Mouse (Mus musculus) frontal cortex, postnatal 36 days (tissue): ENCODE measurements at regions not wholly inside any gene's neighbourhood (a gene's known extent, or its start where the extent isn't known, plus 50 kb on each side); places are given as distances from the start of the nearest gene placed in this dataset.

ENCODE experiments used
- DNase-seq, 2 experiments: peaks; one replicate each; pipeline ENCODE4 v3.0.0; 2022; ENCODE audit warnings: low spot score in 2 of 2

GRCm38 (mm10) chr13:37528876-37529275 lies 183.9 kb downstream of the Ly86 start:
- no peak for DNase-seq

GRCm38 (mm10) chr13:37531512-37532183 lies 186.6 kb downstream of the Ly86 start:
- no peak for DNase-seq

- no peak for DNase-seq
Measured at GRCm38 (mm10) chr13:37532596-37533170, 187.7 kb downstream of the Ly86 start.

GRCm38 (mm10) chr13:37533851-37534250 lies 188.8 kb downstream of the Ly86 start:
- no peak for DNase-seq

GRCm38 (mm10) chr13:37537330-37537729 lies 192.3 kb downstream of the Ly86 start:
- no peak for DNase-seq

- DNase-seq = no peak
Measured at GRCm38 (mm10) chr13:37537793-37538192, 192.8 kb downstream of the Ly86 start.

- DNase-seq = no peak
Measured at GRCm38 (mm10) chr13:37540980-37541531, 196.0 kb downstream of the Ly86 start.

- DNase-seq = peak; percentile 26
Measured at GRCm38 (mm10) chr13:37541674-37542073, 196.7 kb downstream of the Ly86 start.

- DNase-seq = no peak
Measured at GRCm38 (mm10) chr13:37542744-37543196, 197.8 kb downstream of the Ly86 start.

GRCm38 (mm10) chr13:37543788-37544187 lies 198.8 kb downstream of the Ly86 start:
- DNase-seq = no peak

- no peak for DNase-seq
Measured at GRCm38 (mm10) chr13:37544696-37545095, 199.7 kb downstream of the Ly86 start.

- no peak for DNase-seq
Measured at GRCm38 (mm10) chr13:37546556-37546955, 201.5 kb downstream of the Ly86 start.

GRCm38 (mm10) chr13:37550584-37550983 lies 205.6 kb downstream of the Ly86 start:
- no peak for DNase-seq

- no peak for DNase-seq
Measured at GRCm38 (mm10) chr13:37553392-37553791, 208.4 kb downstream of the Ly86 start.

- DNase-seq = no peak
Measured at GRCm38 (mm10) chr13:37557183-37557582, 212.2 kb downstream of the Ly86 start.

- DNase-seq = no peak
Measured at GRCm38 (mm10) chr13:37557766-37558165, 212.8 kb downstream of the Ly86 start.

- DNase-seq = no peak
Measured at GRCm38 (mm10) chr13:37559056-37559455, 214.0 kb downstream of the Ly86 start.

GRCm38 (mm10) chr13:37559706-37560313 lies 214.8 kb downstream of the Ly86 start:
- DNase-seq = no peak

GRCm38 (mm10) chr13:37560387-37560786 lies 215.4 kb downstream of the Ly86 start:
- no peak for DNase-seq

GRCm38 (mm10) chr13:37560800-37561199 lies 215.8 kb downstream of the Ly86 start:
- DNase-seq = no peak

- DNase-seq = no peak
Measured at GRCm38 (mm10) chr13:37561437-37561836, 216.4 kb downstream of the Ly86 start.

- DNase-seq = no peak
Measured at GRCm38 (mm10) chr13:37562141-37562540, 216.1 kb upstream of the Rreb1 start.

- no peak for DNase-seq
Measured at GRCm38 (mm10) chr13:37562652-37563051, 215.5 kb upstream of the Rreb1 start.
